Mouse (Mus musculus) heart, postnatal 36 days (tissue): ENCODE results near the gene Gp1ba. TPM values are rescaled to one million over a fixed set of nuclear protein-coding genes. Genes with fewer than 3 reads are reported as not detected.

Source experiments
- DNase-seq, 2 experiments: peaks; one replicate each; pipeline ENCODE4 v3.0.0; 2021 to 2022
- intact Hi-C: fragments of 180-260 bp; cut with DNase I; formaldehyde crosslinking; loops from one replicate; pipeline ENCODE4 v1.15.1; 2025
- total RNA-seq, 2 experiments: library from RNA; stranded (reverse); gene quantifications; 2 replicates each; pipeline ENCODE4 v1.2.3; 2021

Gp1ba gene
- under 1 TPM; 0.16 to 0.17 TPM for total RNA-seq

- intact Hi-C loops, result no loop called here
- DNase-seq, result no peak
Observed at GRCm38 (mm10) chr11:70638714-70639278, at the start of gene Gp1ba. Gene Gp1ba (plus strand): TSS chr11:70639122.

- intact Hi-C loops, result no loop called here
- DNase-seq, result no peak
Observed at GRCm38 (mm10) chr11:70591733-70592132, 47.2 kb upstream of the Gp1ba start.

- DNase-seq, result peak; percentile 54
- intact Hi-C loops, result loop anchor here (2.0 kb wide), 1 partner anchor 32 kb away; the partner anchor contains the start of gene Mink1
Observed at GRCm38 (mm10) chr11:70594253-70594989, 44.5 kb upstream of the Gp1ba start.

GRCm38 (mm10) chr11:70595638-70596037, 43.3 kb upstream of the Gp1ba start:
- no peak for DNase-seq
- intact Hi-C loops, result loop anchor here (2.0 kb wide), 1 partner anchor 33 kb away; the partner anchor contains the start of gene Mink1

- intact Hi-C loops, result no loop called here
- no peak for DNase-seq
Observed at GRCm38 (mm10) chr11:70596094-70596493, 42.8 kb upstream of the Gp1ba start.

- intact Hi-C loops, result no loop called here
Observed at GRCm38 (mm10) chr11:70597301-70597700, 41.6 kb upstream of the Gp1ba start.

GRCm38 (mm10) chr11:70598451-70598953, 40.4 kb upstream of the Gp1ba start:
- intact Hi-C loops, result no loop called here
- no peak for DNase-seq

More at GRCm38 (mm10) chr11:70597301-70597700, 41.6 kb upstream of the Gp1ba start:
- DNase-seq, result no peak

- DNase-seq, result peak; percentile 79 to 83
- intact Hi-C loops, result loop anchor here (1.0 to 5.0 kb wide), 4 partner anchors 40 to 173 kb away; partner anchors contain the start of genes Arrb2 and Pld2
Observed at GRCm38 (mm10) chr11:70605024-70605566, 33.8 kb upstream of the Gp1ba start.

GRCm38 (mm10) chr11:70606717-70607116, 32.2 kb upstream of the Gp1ba start:
- intact Hi-C loops, result loop anchor here (5.0 kb wide), 1 partner anchor 174 kb away; the partner anchor contains the start of gene Arrb2
- no peak for DNase-seq

- intact Hi-C loops, result loop anchor here (5.0 kb wide), 1 partner anchor 175 kb away; the partner anchor contains the start of gene Arrb2
- DNase-seq, result no peak
Observed at GRCm38 (mm10) chr11:70607611-70608010, 31.3 kb upstream of the Gp1ba start.

GRCm38 (mm10) chr11:70608381-70609066, 30.4 kb upstream of the Gp1ba start:
- intact Hi-C loops, result loop anchor here (5.0 kb wide), 1 partner anchor 176 kb away; the partner anchor contains the start of gene Arrb2
- no peak for DNase-seq

- intact Hi-C loops, result no loop called here
Observed at GRCm38 (mm10) chr11:70610752-70611151, 28.2 kb upstream of the Gp1ba start.

GRCm38 (mm10) chr11:70612505-70612904, 26.4 kb upstream of the Gp1ba start:
- intact Hi-C loops, result no loop called here
- no peak for DNase-seq

More at GRCm38 (mm10) chr11:70610752-70611151, 28.2 kb upstream of the Gp1ba start:
- no peak for DNase-seq

- intact Hi-C loops, result no loop called here
- peak; percentile 68 to 70 for DNase-seq
Observed at GRCm38 (mm10) chr11:70615074-70615473, 23.8 kb upstream of the Gp1ba start.

GRCm38 (mm10) chr11:70615516-70616093, 23.3 kb upstream of the Gp1ba start, which contains the start of gene 4930544D05Rik:
Gene 4930544D05Rik (plus strand): TSS chr11:70615848.
- DNase-seq, result no peak
- intact Hi-C loops, result no loop called here

GRCm38 (mm10) chr11:70619101-70619500, 19.8 kb upstream of the Gp1ba start, which contains the start of gene Chrne:
Gene Chrne (minus strand): TSS chr11:70619216.
- intact Hi-C loops, result no loop called here
- DNase-seq, result no peak

- intact Hi-C loops, result no loop called here
Observed at GRCm38 (mm10) chr11:70621972-70622814, 16.7 kb upstream of the Gp1ba start.

GRCm38 (mm10) chr11:70623053-70623742, 15.7 kb upstream of the Gp1ba start:
- DNase-seq, result no peak
- intact Hi-C loops, result no loop called here

More at GRCm38 (mm10) chr11:70621972-70622814, 16.7 kb upstream of the Gp1ba start:
- no peak for DNase-seq
